Mouse (Mus musculus) frontal cortex, adult (tissue): ENCODE results near the gene Dmp1.

ENCODE experiments used
- ATAC-seq: cut with Nextera tagmentation; 2 replicates; pipeline ENCODE4 v1.9.2; 2017; ENCODE audit warnings: mild to moderate bottlenecking, moderate library complexity, mixed read lengths; ENCODE audit not compliant: low TSS enrichment

The Dmp1 gene

GRCm38 (mm10) chr5:104261908-104262461 is 59.6 kb downstream of the Dmp1 start:
- ATAC-seq = no peak

GRCm38 (mm10) chr5:104263014-104263776 is 60.8 kb downstream of the Dmp1 start:
- no peak for ATAC-seq
